Mouse (Mus musculus) left cerebral cortex, postnatal 36 days (tissue): ENCODE measurements around the gene Aldh6a1. TPM values are rescaled to one million over a fixed set of nuclear protein-coding genes. Genes with fewer than 3 reads are reported as not detected.
A peak's percentile ranks its signal among the peaks of the same experiment; 100 is the strongest.

Experiments
- DNase-seq, 2 experiments: peaks; one replicate each; pipeline ENCODE4 v3.0.0; 2021 to 2022; ENCODE audit warnings: low spot score in 2 of 2, mixed read lengths in 1 of 2
- intact Hi-C: fragments of 180-260 bp; cut with DNase I; formaldehyde crosslinking; loops from one replicate; pipeline ENCODE4 v1.15.1; 2025
- total RNA-seq, 2 experiments: library from RNA; stranded (reverse); gene quantifications; 2 replicates each; pipeline ENCODE4 v1.2.3; 2021

The Aldh6a1 gene
- 10 to 100 TPM; 44.3 to 49.7 TPM for total RNA-seq

DNA sequence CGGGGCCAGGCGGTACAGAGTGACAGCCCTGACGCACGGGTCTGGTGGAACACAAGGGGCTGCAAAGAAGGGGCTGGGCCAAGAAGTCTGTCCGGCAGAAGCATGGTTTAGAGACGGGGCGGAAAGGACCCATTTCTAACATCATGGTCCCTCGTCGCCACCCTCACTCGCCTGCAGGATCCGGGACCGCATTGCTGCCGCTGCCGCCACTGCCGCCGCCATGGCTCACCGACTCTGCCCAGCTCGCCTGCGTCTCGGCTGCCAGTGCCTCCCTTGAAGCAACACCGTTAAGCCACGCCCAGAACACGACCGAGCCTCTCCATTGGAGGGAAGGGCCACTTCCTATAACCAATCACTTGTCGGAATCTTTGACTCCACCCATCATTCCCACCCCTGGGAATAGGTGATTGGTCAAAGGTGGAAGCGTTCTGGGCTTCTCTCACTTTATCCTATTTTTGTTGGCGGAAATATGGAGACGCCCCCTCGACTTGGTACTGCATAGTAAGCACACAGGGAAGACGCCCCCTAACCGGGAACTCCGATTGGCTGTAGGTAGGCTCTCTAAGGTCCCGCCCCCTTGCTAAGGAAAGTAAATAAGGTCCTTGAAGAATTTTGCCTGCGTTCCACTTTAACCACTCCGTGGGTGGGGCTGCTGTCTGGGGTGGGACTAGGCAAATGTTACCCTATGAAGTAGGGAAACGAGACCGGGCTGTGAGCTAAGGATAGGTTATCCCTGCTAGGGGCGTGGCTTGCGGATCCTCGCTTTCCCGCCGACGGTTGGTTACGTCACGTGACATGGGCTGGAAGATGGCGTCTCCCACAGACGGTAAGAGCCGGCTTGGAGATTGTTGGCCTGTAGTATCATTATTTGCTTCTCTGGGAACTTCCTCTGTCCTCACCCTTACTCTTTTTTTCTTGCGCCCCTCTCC, at the start of gene Aldh6a1, which contains the start of gene Lin52:
Gene Aldh6a1, minus strand, starts transcription at position 287 of the 929 bp plus-strand sequence.
Gene Lin52, plus strand, starts transcription at position 705 of the 929 bp plus-strand sequence.
- intact Hi-C loops: loop anchor here (2.0 kb wide), 1 partner anchor 42 kb away; the partner anchor contains the start of genes Bbof1 and Entpd5
- peak; percentile 96 for DNase-seq

DNA sequence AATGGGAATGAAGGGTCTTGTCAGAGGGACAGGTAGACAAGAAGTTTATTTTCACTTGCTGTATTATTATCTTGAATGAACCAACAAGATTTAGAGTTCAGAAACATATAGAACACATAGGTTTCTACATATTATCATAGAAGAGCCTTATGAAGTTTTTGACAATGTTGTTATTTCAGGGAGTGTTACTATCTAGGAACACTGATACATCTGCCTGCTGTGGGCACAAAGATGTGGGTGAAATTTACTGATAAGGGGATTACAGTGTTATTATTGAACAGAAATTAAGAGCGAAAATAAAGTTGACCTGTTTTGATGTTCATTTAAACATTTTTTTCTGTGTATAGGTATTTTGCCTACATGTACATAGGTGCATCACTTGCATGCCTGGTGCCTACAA, 46.0 kb upstream of the Aldh6a1 start:
- no peak for DNase-seq
- intact Hi-C loops: no loop called here

DNA sequence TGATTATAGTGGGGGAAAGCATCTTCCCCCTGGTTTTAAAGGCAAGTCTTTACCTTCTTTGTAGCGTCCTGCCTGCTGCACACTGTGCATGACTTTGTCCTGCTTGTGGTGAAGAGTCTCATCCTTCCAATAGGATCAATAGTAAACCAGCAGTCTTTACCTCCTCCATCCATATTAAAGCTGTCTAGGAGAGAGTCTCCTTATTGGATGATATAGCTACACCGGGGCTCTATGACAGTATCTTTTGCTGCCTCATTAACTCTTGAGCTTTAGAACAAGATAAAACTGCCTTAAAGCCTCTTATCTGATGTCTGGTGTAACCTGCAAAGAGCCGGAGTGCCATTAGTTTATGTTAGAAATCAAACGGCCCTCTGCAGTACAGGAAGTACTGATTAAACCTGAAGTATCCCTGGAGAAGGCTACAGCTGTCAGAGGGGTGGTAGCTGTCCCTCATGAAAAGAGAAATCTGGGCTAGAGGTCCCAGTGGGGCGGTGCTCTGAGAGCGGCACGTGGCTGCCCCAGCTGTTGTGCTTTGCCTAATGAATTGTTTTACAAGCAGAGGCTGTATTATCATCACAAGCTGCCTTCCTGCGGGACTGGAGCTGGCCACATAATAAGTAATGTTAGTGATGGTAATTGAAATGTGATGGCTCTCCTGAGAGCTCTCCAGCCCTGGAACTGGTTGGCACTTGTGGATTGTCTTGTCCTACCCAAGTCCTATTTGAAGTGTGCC, 36.7 kb upstream of the Aldh6a1 start:
- intact Hi-C loops: no loop called here

DNA sequence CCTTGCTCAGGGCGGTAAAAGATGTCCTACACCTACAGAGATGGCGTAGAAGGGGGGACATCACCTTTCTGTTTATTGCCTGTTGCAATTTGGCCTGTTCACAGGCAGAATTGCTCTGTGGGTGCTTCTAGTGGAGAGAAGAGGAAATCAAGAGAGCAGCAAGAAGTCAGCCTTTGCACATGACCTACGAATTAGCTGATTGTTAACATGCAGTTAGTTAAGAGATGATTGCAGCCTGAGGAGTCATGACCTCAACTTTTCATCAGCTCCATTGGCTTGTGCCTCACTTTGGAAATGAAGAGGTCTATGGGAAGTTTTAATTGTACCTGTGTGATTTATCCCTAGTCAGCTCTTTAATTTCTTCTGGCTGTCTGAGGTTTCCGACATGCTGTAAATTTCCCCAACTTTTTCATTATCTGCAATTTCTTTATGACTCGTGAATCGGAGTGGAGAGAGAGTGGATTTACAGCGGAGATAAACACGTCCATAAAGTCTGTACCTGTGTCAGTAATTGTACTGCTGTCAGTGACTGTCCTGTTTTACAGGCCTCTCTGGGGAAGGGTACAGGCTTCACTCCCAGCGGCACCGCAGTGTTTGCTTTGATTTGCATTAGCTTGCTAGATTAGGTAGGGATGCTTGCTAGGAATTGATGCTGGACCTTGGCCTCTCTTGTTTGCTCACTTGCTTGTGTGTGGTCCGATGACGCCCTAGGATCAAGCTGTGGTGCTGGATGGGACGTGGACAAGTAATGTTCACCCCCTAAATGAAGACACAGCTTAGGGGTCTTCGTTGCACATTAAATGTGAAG, 32.2 kb upstream of the Aldh6a1 start:
- DNase-seq: no peak
- intact Hi-C loops: no loop called here

More for the DNA sequence above, 36.7 kb upstream of the Aldh6a1 start:
- DNase-seq: no peak

DNA sequence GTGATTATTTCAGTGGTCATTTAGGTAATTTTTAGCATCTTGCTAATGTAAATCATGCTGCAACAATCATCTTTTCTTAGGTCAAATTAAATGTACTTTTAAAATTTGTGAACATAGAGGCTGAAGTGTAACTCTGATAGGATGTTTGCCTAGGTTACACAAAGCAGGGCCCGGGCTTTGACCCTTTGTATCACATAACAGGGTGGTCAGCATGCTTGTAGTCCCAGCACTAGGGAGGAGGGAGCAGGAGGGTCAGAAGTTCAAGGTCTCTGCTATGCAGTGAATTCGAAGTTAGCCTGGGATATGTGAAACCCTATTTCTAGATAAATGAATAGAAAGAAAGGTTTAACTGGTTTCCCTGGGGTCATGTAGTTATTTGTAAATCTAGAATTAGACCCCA, 30.4 kb upstream of the Aldh6a1 start:
- DNase-seq: no peak
- intact Hi-C loops: no loop called here

DNA sequence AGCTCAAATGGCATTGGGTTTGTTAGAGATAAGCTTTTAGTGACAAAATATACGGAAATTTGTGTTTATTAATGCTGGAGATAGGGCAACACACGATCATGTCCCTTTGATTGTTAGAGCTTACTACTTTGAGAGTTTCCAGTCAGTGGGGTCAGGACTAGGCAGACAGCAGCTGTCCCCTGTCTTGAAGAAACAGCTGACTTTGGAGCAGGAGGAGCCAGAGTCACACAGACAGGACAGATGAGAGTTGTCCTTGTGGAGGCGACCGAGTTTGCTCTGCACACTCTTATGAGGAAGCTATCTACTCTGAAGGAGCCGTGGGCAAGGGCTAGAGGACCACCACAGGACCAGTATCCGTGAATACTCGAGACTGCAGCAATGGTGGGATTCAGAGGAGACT, 28.1 kb upstream of the Aldh6a1 start:
- no peak for DNase-seq
- intact Hi-C loops: no loop called here

DNA sequence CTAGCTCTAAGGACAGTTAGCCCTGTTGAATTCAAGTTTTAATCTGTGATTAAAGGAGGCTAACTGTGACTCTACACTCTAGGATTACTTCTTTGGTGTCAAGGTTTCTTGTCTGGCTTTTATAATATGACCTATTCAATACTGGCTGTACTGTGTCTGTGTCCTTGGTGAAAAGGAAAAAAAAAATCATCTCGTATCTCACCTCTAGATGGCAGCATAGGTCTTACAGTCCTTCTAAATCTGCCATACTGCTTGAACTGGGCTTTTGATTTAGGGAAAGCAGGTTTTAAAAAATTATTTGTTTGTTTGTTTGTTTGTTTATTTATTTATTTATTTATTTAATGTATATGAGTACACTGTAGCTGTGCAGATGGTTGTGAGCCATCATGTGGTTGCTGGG, 17.9 kb upstream of the Aldh6a1 start:
- DNase-seq: no peak
- intact Hi-C loops: loop anchor here (2.0 to 10.0 kb wide), 2 partner anchors 120 to 286 kb away; no protein-coding TSS in a partner anchor

DNA sequence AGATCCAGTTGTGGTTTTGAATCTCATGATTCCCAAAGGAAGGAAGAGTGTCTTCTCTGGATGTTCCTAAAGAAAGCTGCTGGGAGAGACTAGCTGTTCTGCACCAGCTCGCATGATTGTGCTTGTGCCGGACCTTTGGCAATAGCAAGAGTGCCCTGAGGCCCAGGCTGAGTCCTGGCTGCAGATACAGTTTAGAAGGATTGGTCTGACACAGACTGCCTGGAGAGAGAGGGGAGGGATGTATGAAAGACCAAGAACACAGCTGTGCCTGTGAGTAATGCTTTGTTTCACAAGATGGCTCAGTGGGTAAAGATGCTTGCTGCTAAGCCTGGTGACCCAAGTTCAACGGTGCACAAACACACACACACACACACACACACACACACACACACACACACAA, 12.1 kb upstream of the Aldh6a1 start:
- DNase-seq: no peak
- intact Hi-C loops: loop anchor here (10.0 kb wide), 1 partner anchor 292 kb away; no protein-coding TSS in a partner anchor

DNA sequence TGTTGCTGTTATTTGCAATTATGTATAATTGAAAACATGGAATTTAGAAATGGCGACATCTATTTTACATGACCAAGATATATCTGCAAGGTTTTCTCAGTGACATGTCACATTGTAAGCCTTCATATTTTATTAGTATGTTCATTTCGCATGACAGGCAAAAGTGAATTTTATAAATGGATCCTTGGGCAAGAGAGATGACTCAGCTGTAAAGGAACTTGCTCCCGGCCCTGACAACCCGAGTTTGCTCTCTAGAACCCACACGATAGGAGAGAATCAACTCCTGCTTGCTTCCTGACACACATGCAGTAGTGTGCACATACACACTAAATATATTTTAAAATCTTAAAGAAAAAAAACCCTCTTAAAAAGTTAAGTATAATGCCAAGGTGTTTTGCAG, 10.6 kb upstream of the Aldh6a1 start:
- no peak for DNase-seq
- intact Hi-C loops: loop anchor here (10.0 kb wide), 1 partner anchor 293 kb away; no protein-coding TSS in a partner anchor

DNA sequence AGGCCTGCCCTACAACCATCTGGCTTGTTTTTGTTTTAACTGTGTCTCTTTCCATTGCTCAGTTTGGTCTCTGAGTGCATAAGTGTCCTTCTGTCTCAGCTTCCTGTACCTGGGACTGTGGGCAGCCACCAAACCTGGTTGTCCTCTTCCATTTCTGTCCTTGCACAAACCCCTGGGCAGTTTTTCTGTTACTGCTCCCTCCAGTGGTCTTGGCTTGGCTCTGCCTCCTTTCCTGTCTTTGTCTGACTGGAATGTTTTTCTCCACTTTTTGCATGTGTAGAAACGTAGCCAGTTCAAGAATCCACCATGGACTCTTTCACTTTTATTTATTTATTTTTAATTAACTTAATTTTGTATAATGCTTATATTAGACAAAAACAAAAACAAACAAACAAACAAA, 9.0 kb upstream of the Aldh6a1 start:
- intact Hi-C loops: loop anchor here (10.0 kb wide), 1 partner anchor 295 kb away; no protein-coding TSS in a partner anchor
- DNase-seq: no peak

DNA sequence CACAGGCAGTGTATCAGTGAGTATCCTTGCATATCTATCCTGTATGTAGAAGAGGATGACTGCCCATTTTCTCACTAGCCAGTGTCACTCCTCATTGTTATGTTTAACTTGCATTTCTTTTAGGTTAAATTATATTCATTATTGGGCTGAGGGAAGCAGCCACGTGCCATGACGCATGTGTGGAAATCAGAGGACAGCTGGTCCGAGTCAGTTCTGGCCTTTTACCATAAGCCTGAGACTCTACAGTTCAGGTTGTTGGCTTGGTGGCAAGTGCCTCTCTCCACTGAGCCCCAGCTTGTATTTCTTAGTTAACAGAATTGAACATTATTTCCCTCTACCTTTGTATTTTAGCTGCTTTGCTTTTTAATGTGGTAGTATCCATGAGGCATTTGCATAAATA, 6.1 kb upstream of the Aldh6a1 start:
- intact Hi-C loops: no loop called here
- DNase-seq: no peak

DNA sequence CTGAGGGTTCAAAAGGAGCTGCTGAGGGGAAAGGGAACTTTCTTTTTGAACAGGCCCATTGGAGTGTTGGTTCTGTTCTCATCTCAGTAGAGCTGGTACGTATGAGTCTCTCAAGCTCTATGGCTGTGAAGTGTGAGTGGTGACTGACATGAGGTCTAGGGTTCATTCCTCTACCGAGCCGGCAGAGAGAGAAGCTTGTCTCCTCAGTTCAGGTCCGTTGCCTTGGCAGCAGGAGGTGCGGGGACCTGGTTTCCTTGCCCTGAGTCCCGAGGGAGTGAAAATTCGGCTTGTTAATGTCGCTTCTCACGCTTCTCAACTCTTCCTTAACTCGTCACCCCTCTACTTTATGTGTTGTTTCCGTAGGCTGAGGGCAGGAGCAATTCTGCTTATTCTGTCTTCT, 997 bp upstream of the Aldh6a1 start:
- DNase-seq: no peak
- intact Hi-C loops: loop anchor here (2.0 kb wide), 1 partner anchor 43 kb away; the partner anchor contains the start of genes Bbof1 and Entpd5

DNA sequence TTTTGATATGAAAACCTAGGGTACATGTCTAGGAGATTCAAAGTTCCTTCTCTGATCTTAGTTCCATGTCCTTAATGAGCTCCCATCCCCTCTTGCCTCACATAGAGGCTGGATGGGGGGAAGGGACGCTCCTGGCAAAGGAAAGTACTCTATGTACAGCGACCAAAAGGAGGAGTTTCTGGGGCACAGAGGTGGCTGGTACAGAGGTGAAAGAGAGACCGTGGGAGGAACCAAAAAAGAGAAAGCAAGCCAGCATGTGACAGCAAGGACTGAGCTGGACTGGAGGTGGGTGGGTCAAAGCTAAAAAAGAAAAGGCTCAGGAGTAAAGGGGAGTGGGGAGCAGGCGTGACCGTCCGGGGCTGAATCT, 470 bp downstream of the Aldh6a1 start:
- intact Hi-C loops: loop anchor here (2.0 kb wide), 1 partner anchor 42 kb away; the partner anchor contains the start of genes Bbof1 and Entpd5
- DNase-seq: no peak

DNA sequence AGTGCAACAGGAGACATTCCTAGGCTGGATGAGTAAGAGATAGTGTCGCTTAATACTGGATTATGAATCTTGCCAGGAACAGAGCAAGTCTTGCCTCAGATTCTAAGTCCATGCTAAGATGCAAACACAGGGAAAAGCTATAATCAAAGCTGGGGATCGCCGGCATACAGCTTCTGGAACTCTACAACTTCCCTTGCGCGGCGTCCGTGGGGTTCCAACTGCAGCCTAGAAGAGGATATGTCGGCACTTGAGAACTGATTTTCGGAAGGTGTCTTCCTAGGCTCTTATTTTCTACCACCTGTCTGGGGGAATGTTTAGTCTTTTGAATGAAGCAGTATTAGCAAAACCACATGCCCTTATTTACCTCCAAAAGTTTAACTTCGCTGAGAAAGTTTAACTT, 917 bp downstream of the Aldh6a1 start:
- DNase-seq: no peak
- intact Hi-C loops: loop anchor here (2.0 kb wide), 1 partner anchor 41 kb away; the partner anchor contains the start of genes Bbof1 and Entpd5

DNA sequence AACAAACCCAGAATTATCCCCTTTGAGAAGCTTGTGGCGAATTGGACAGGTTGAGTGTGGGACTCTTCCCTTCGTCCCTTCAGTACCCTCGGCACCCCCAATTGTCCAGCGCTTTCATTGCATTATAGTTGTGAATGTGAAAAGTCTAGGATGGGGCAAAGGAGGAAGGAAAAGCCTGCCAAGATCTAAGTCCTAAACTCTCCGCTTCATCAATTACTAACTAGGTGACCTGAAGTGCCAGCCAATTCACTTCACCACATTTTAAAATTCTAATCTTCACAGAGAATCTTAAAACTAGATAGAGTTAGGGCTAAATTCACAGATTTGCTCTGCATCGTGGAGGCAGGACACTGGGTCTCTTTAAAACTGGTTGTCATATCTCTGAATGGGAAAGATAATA, 2.6 kb downstream of the Aldh6a1 start:
- DNase-seq: no peak
- intact Hi-C loops: no loop called here

DNA sequence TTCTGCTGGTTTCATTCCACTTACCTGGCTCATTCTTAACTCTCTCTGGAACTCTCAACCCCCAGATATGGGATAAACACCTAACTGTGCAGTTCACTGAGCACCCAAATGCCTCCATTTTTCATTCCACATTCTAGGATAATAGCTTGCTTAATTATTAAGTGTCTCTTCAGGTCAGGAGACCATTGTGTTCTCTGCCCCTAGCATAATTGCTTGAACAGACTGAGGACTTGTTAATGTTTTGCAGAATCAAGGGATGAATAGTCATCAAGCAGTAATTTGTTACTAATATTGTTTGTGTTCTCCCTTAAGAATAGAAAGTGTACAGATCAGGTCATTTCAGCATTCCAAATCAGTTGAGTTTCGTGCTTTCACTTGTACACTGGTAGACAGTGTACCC, 3.4 kb downstream of the Aldh6a1 start:
- intact Hi-C loops: no loop called here

DNA sequence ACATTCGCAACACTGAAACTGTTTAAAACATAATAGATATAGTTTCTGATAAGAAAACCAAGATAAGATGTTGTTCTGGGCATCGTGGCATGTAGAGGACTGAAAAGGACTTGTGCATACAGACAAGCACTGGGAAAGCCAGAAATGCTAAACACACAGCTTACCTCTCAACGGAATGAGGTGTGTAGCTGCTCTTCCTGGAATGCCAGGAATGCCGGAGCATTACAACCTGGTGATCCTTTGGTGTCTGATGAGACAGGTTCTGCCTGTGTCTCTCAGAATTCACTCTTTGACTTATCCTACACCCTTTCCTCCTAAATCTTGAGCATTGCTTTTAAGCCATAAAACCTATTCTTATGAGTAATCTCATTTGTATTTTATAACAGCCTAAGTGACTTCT, 8.3 kb downstream of the Aldh6a1 start:
- DNase-seq: no peak
- intact Hi-C loops: no loop called here

More for the DNA sequence above, 3.4 kb downstream of the Aldh6a1 start:
- no peak for DNase-seq

DNA sequence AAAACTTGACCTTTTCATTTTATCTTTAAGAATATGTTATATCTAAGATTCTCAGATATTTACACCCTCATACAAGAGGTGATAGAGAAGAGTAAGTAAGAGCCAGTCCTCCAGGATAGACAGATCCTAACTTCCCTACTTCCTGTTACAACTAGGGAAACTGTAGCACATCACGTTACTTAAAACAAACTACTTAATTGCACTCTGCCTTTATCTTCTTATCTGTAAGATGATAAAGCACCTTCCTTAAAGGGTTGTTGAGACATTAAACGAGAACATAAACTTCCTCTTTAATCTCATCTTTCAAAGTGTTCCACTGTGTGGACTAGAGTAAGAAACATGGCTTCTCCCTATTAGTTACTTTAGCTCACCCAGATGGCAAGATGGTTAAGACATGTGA, 12.1 kb downstream of the Aldh6a1 start:
- intact Hi-C loops: no loop called here
- DNase-seq: no peak

DNA sequence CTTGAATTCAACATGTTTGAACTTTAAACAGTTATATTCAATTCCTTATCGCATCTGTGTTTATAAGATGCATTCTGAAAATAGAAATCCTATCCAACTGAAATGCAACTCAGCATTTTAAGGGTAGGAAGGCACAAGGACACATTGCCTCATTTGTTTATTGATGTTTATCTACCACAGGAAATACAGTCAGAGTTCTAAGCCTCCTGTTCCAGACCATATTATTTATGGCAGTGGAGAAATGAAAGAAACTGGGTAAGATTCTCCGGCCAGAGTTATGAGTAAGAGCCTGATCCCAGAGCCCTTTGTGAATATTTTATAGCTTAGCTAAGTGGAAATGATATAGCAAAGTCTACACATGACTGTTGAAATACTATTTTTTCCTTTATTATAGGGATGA, 21.0 kb downstream of the Aldh6a1 start:
- DNase-seq: no peak
- intact Hi-C loops: no loop called here
